Mouse (Mus musculus): ENCODE data around the gene Swsap1.

Gene Swsap1

GRCm38 (mm10) chr9:21935466-21936131, 20.0 kb upstream of the Swsap1 start:
- DNase-seq (ENCODE audit: extremely low spot score, low read depth, low spot score) = no peak

- DNase-seq (ENCODE audit: extremely low spot score, low read depth, low spot score) = peak; percentile 68
Measured at GRCm38 (mm10) chr9:21936692-21937570, 18.6 kb upstream of the Swsap1 start, which contains the start of gene Plppr2. Plppr2 (plus strand) TSS chr9:21937033.

DNA sequence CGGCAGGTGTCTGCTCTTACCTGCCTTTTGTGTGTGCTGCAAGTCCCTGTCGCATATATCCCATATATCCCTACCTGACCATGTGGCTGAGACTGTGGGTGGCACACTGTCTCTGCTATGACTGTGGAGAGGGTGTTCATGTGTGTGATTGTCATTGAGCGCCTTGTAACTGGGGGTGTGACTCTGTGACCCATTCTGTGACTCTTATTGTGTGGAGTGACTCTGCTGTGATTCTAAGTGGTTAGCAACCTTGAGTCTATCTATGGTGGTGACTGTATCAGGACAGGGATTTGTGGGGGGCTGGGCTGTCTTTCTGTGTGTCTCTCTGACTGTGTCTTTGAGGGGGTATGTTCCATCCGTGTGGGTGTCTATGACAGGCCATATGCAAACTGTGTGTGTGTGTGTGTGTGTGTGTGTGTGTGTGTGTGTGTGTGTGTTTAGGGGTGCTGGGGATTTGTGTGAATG, 17.8 kb upstream of the Swsap1 start:
- no peak for DNase-seq (ENCODE audit: extremely low spot score, low read depth, low spot score)

- no peak for DNase-seq (ENCODE audit: extremely low spot score, low read depth, low spot score)
Measured at GRCm38 (mm10) chr9:21938234-21938855, 17.2 kb upstream of the Swsap1 start.

GRCm38 (mm10) chr9:21943046-21943445, 12.5 kb upstream of the Swsap1 start:
- DNase-seq (ENCODE audit: extremely low spot score, low read depth, low spot score) = no peak

- DNase-seq (ENCODE audit: extremely low spot score, low read depth, low spot score) = no peak
Measured at GRCm38 (mm10) chr9:21943638-21944037, 11.9 kb upstream of the Swsap1 start.

- DNase-seq (ENCODE audit: extremely low spot score, low read depth, low spot score) = no peak
Measured at GRCm38 (mm10) chr9:21944267-21944666, 11.3 kb upstream of the Swsap1 start.

DNA sequence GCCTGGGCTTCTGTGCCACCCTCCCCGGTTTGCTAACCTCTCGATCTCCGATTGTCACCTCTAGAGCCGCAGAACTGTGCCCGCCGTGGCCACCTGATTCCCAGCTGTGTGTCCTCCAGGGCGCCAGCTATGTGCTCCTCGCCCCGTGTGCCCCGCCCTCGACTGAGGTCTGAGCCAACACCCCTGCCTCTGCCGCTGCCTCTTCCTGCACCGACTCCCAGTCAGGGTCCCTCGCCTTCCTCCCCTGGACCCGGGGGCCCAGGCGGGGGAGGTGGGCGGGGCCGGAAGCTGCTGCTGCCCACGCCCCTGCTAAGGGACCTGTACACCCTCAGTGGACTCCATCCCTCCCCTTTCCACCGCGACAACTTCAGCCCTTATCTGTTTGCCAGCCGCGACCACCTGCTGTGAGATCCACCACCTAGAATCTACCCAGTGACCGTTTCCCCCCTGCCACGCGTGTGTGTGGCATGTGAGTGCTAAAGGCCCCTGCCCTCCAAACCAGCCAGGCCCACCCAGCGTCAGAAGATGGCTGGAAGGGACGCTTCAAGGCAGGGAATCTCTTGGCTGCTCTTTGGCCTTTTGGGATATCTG, 7.9 kb upstream of the Swsap1 start:
- no peak for DNase-seq (ENCODE audit: extremely low spot score, low read depth, low spot score)

GRCm38 (mm10) chr9:21948146-21948545, 7.4 kb upstream of the Swsap1 start:
- DNase-seq (ENCODE audit: extremely low spot score, low read depth, low spot score) = no peak

- DNase-seq (ENCODE audit: extremely low spot score, low read depth, low spot score) = no peak
Measured at GRCm38 (mm10) chr9:21948790-21949189, 6.8 kb upstream of the Swsap1 start.

GRCm38 (mm10) chr9:21950322-21950721, 5.2 kb upstream of the Swsap1 start:
- no peak for DNase-seq (ENCODE audit: extremely low spot score, low read depth, low spot score)

DNA sequence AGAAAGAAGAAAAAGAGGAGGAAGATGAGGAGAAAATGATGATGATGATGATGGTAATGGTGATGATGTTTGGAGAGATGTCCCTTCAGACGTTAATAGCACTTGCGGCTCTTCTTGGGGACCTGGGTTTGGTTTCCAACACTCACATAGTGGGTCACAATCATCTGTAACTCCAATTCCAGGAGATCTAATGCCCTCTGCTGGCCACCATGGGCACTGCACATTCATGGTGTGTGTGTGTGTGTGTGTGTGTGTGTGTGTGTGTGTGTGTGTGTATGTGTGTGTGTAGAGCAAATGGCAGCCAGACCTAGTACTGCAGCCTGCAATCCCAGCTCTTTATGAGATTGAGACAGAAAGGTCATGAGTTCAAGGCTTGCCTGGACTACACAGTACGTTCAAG, 3.6 kb upstream of the Swsap1 start:
- DNase-seq (ENCODE audit: extremely low spot score, low read depth, low spot score) = no peak

- DNase-seq (ENCODE audit: extremely low spot score, low read depth, low spot score) = no peak
Measured at GRCm38 (mm10) chr9:21953600-21953999, 2.0 kb upstream of the Swsap1 start.

DNA sequence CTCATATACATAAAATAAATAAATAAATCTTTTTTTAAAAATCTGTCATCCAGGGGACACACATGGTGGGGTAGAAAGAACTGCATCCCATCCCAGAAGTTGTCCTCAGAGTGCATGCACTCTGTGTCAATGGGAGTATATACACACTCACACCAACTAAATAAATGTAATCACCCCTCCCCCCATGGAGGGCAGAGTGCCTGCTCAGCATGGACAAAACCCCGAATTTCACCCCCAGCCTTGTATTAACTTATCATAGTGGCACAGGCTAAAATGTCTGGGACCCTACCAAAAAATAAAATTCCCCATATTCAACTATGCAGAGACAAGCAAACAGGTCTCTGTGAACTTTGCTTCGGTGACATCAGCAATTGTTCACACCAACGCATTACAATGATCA, 920 bp upstream of the Swsap1 start:
- no peak for DNase-seq (ENCODE audit: extremely low spot score, low read depth, low spot score)

DNA sequence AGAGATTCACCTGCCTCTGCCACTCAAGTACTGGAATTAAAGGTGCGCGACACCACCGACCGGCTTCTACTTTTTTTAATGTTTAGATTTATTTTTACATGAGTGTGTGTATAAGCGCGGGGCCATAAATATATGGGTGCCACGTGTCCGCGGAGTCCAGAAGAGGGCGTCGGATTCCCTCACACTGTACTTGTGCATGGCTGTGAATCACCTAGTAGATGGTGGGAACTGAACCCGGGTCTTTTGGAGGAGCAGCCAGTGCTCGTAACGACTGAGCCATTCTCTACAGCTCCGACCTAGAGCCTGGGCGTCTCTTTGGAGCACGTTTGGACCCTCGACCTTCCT, 358 bp upstream of the Swsap1 start:
- DNase-seq (ENCODE audit: extremely low spot score, low read depth, low spot score) = no peak

DNA sequence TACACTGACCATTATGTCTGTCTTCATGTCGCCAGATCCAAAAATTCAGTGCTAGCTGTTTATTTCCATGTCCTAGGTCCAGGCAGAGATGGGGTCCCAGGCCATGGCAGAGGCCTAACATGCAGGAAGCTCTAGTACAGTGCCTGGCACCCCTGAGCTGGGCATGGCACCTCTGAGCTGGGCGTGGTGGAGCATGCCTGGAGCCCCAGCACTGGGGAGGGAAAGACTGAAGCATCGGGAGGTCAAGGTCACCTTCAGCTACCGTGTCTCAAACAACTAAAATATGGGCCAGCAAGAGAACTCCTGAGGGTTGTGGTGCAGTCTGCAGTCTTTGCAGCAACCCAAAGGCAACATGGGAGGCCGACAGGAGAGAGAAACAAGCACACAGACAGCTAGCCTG, 2.8 kb downstream of the Swsap1 start:
- no peak for DNase-seq (ENCODE audit: extremely low spot score, low read depth, low spot score)

GRCm38 (mm10) chr9:21959244-21959643, 3.7 kb downstream of the Swsap1 start:
- DNase-seq (ENCODE audit: extremely low spot score, low read depth, low spot score) = no peak

- DNase-seq (ENCODE audit: extremely low spot score, low read depth, low spot score) = no peak
Measured at GRCm38 (mm10) chr9:21960135-21960534, 4.6 kb downstream of the Swsap1 start.

GRCm38 (mm10) chr9:21960558-21961208, 5.1 kb downstream of the Swsap1 start:
- DNase-seq (ENCODE audit: extremely low spot score, low read depth, low spot score) = no peak

DNA sequence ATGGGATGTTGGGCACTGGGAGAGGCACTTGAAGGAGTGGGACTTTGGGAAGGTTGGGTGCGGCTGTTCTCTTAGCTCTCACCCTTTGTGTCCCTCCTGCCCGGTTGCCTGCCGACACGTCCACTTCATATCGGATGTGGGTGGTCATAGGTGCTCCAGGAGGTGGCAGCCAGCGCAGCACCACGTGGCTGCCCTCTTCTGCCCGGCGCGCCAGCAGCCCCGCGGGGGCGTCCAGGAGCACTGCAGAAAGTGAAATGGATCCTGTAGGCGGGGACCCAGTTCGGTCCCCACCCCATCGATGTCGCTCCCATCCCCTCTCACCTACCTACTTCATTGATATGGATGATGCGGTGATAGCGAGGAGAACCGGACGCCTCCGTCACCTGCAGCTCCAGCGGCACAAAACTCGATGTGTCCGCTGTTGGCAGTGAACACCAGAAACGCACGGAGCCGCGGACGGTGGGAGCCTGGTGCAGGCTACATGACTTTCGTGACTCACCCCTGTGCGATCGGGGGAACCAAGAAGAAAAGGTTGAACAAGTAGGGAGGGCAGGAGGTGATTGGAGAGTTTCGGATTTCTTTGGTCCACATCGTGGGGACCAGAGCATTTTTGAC, 5.9 kb downstream of the Swsap1 start:
- no peak for DNase-seq (ENCODE audit: extremely low spot score, low read depth, low spot score)

DNA sequence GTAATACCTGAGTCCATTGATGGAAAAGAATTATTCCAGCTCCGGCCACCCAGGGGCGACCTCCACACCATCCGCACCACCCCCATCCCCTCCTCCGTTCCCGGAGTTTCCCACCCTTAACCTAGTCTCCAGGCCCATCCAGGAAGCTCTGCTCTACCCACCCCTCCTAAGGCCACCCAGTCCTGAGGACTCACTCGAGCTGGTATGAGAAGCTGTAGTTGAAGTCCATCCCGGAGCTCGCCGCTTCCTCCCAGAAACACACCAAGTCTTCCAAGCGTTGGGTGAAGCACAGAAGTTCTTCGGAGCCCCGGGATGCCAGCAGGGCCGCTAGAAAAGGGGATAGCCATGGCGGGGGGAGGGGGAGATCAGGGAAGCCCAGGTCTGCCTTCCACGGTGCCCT, 6.5 kb downstream of the Swsap1 start:
- DNase-seq (ENCODE audit: extremely low spot score, low read depth, low spot score) = no peak
